Mouse (Mus musculus) olfactory bulb, adult 2 months (tissue): ENCODE data around the gene Ccdc85c.

Experiments
- CTCF ChIP-seq: fragments of 200-500 bp; IDR thresholded peaks from 2 replicates; pipeline ENCODE4 v1.5.1; 2012; ENCODE audit warnings: low read depth, mild to moderate bottlenecking, low read length, moderate library complexity; ENCODE audit not compliant: insufficient read depth
- POLR2A ChIP-seq: fragments of 200-500 bp; IDR thresholded peaks from 2 replicates; pipeline ENCODE4 v1.6.1; 2012; ENCODE audit warnings: mild to moderate bottlenecking, low read depth, low read length, moderate library complexity; ENCODE audit not compliant: insufficient read depth

- TF ChIP-seq CTCF = no peak
- no peak for TF ChIP-seq POLR2A
Measured at GRCm38 (mm10) chr12:108208216-108208615, 67.0 kb downstream of the Ccdc85c start.
